Comparison of ENCODE assay signal across 8 mouse cellular contexts in the genomic region with DNA sequence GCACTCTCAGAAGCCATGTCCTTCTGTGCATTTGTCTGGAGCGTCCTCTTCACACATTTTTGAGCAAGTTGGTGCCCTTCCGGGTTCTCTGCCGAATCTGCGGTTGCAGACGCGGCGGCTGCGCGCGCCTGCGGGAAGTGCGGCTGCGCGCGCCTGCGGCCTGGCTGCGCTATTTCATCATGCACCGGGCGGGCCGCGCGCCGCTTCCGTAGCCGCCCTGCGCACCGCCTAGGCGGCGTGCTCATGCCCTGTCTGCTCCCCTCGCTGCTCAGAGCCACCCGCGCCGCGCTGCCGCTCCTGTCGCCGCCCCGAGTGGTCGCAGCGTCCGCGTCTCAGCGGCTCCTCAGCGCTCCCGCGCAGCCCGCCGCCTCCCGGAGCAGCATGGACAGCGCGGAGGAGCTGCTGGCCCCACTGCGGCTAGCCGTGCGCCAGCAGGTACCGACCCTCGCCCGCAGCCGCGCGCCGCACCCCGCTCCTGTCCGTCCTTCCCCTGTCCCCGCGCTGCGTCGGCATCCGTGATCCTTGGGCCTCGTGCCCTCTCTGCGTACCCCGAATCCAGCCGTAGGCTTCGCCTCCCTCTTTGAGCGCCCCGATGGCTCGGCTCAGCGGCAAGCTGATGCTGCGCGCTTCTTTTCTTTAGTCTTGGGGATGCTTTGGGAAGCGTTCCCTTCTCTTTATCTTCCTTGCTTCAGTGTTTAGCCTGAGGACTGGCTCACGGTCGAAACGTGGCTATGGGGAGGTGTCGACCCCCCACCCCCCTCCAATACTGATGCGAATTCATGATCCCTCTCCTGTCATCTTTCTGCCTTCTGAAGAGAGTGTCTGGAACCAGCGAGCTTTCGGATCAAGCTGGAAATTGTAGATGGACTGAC. TPM values are rescaled to one million over a fixed set of nuclear protein-coding genes. Genes with fewer than 3 reads are reported as not detected.
A peak's percentile ranks its signal among the peaks of the same experiment; 100 is the strongest.
DNase-seq lines count a peak whose midpoint lies in the region; ATAC-seq and TF ChIP-seq lines count a peak whose summit lies in the region.

A gene (plus strand): TSS at position 209 of the 872 bp plus-strand sequence.

- ATAC-seq in forebrain, embryonic 16.5 days: peak; percentile 99
- ATAC-seq in lung, embryonic 14.5 days (ENCODE audit: insufficient read depth): peak; percentile 97

- peaks cover 0 to 3% of the 10 kb centered on the region in 2 experiments; a peak in 1 of 4 replicates for H3K4me1 ChIP-seq in ES-E14 (ENCODE audit: control insufficient read depth in 2 of 2, insufficient read depth in 2 of 2, low read length in 2 of 2, poor library complexity in 1 of 2)
- H3K4me1 ChIP-seq in forebrain, embryonic 16.5 days (replicated peaks; ENCODE audit: control insufficient read depth, insufficient read depth, low read length): peaks cover 16% of the 10 kb centered on the region
- H3K4me1 ChIP-seq in lung, embryonic 14.5 days (ENCODE audit: insufficient read depth): no peaks in the 10 kb centered on the region
- H3K4me1 ChIP-seq in olfactory bulb, adult 2 months (ENCODE audit: control insufficient read depth, insufficient read depth, low read length): peaks cover 6% of the 10 kb centered on the region; the same call in 1 of the 2 replicates
- H3K4me1 ChIP-seq in thymus, adult 2 months (replicated peaks; ENCODE audit: control insufficient read depth, insufficient read depth, low read length): peaks cover 3% of the 10 kb centered on the region

- peak within 1 kb of the TSS; percentile 81 for H3K4me2 ChIP-seq in forebrain, embryonic 16.5 days (ENCODE audit: low read length)
- H3K4me2 ChIP-seq in lung, embryonic 14.5 days: peak within 1 kb of the TSS; percentile 69

- no peaks in the 10 kb centered on the region for H3K27me3 ChIP-seq in forebrain, embryonic 16.5 days (replicated peaks; ENCODE audit: control insufficient read depth, insufficient read depth, low read length)
- no peaks in the 10 kb centered on the region for H3K27me3 ChIP-seq in lung, embryonic 14.5 days (ENCODE audit: insufficient read depth, low read length)
- H3K27me3 ChIP-seq in thymus, adult 2 months (ENCODE audit: control insufficient read depth, insufficient read depth, low read length): no peaks in the 10 kb centered on the region

- DNase-seq in ES-E14 (ENCODE audit: low read depth, low spot score): peak; percentile 60
- peak; percentile 87 for DNase-seq in cerebellum, adult 11-12 months
- peak; percentile 85 to 88 for DNase-seq in heart, postnatal 36 days
- DNase-seq in layer of hippocampus, adult 2 months (ENCODE audit: low spot score in 2 of 2): peak; percentile 87 to 89
- peak; percentile 96 for DNase-seq in lung, embryonic 14.5 days
- peak; percentile 89 for DNase-seq in thymus, adult 2 months

- peak; percentile 42; the same call in 1 of the 2 replicates for TF ChIP-seq CTCF in layer of hippocampus, adult 2 months (conservative IDR thresholded peaks at IDR 0.05)
- TF ChIP-seq CTCF in lung, embryonic 14.5 days (IDR thresholded peaks at IDR 0.05; ENCODE audit: low read depth): no peak
- TF ChIP-seq CTCF in olfactory bulb, adult 2 months (IDR thresholded peaks at IDR 0.05; ENCODE audit: insufficient read depth, low read depth, low read length): peak; percentile 16; the same call in 1 of the 2 replicates
- no peak; the same call in 1 of the 2 replicates for TF ChIP-seq CTCF in thymus, adult 2 months (IDR thresholded peaks at IDR 0.05; ENCODE audit: borderline replicate concordance, control insufficient read depth, extremely low read depth, insufficient read depth, low read length, poor library complexity)

- H3K36me3 ChIP-seq in ES-E14 (ENCODE audit: control insufficient read depth, insufficient read depth, low read length, poor library complexity, severe bottlenecking): peaks cover 8% of the 10 kb centered on the region; the same call in 1 of the 2 replicates
- no peaks in the 10 kb centered on the region for H3K36me3 ChIP-seq in forebrain, embryonic 16.5 days (ENCODE audit: control insufficient read depth, insufficient read depth)
- H3K36me3 ChIP-seq in lung, embryonic 14.5 days (ENCODE audit: insufficient read depth): no peaks in the 10 kb centered on the region
- H3K36me3 ChIP-seq in thymus, adult 2 months (ENCODE audit: control insufficient read depth, insufficient read depth, low read length): no peaks in the 10 kb centered on the region

- peak within 1 kb of the TSS; percentile 98 for H3K9ac ChIP-seq in ES-E14 (ENCODE audit: insufficient read depth, low read depth, low read length, poor library complexity, severe bottlenecking)
- H3K9ac ChIP-seq in forebrain, embryonic 16.5 days (replicated peaks; ENCODE audit: low read depth, low read length): peak within 1 kb of the TSS; percentile 98
- H3K9ac ChIP-seq in lung, embryonic 14.5 days: peak within 1 kb of the TSS; percentile 90

- under 1% methylated on average over 79 of the region's 87 CpGs for WGBS in forebrain, embryonic 16.5 days
- under 1% methylated on average over 85 of the region's 87 CpGs for WGBS in lung, embryonic 14.5 days
- under 1% methylated on average over 87 of the region's 87 CpGs for WGBS in olfactory bulb, adult 2 months
- WGBS in thymus, adult 2 months: under 1% methylated on average over 87 of the region's 87 CpGs

- H3K9me3 ChIP-seq in ES-E14 (ENCODE audit: control insufficient read depth, insufficient read depth, low read depth, low read length): no peaks in the 10 kb centered on the region
- no peaks in the 10 kb centered on the region for H3K9me3 ChIP-seq in forebrain, embryonic 16.5 days (ENCODE audit: control insufficient read depth, low read length)
- H3K9me3 ChIP-seq in lung, embryonic 14.5 days (ENCODE audit: low read depth, low read length): no peaks in the 10 kb centered on the region

- peak within 1 kb of the TSS; percentile 91 to 95 for H3K4me3 ChIP-seq in ES-E14 (ENCODE audit: insufficient read depth in 1 of 2, low read depth in 1 of 2, low read length in 2 of 2, poor library complexity in 1 of 2, severe bottlenecking in 1 of 2)
- peak within 1 kb of the TSS; percentile 98 for H3K4me3 ChIP-seq in forebrain, embryonic 16.5 days (replicated peaks; ENCODE audit: low read length)
- H3K4me3 ChIP-seq in layer of hippocampus, adult 2 months: peak within 1 kb of the TSS; percentile 73
- peak within 1 kb of the TSS; percentile 85 for H3K4me3 ChIP-seq in lung, embryonic 14.5 days (ENCODE audit: low read depth, low read length)
- H3K4me3 ChIP-seq in olfactory bulb, adult 2 months (ENCODE audit: insufficient read depth, low read depth, low read length): peak within 1 kb of the TSS; percentile 84
- H3K4me3 ChIP-seq in thymus, adult 2 months (ENCODE audit: control insufficient read depth, insufficient read depth, low read length): peak within 1 kb of the TSS; percentile 81

- intact Hi-C loops in heart, postnatal 36 days (cut with DNase I): loop anchor here (5.0 kb wide), 1 partner anchor 129 kb away; no protein-coding TSS in a partner anchor

- H3K27ac ChIP-seq in ES-E14 (ENCODE audit: insufficient read depth, low read depth, low read length, poor library complexity, severe bottlenecking): peak within 1 kb of the TSS; percentile 81
- peak within 1 kb of the TSS; percentile 96 for H3K27ac ChIP-seq in forebrain, embryonic 16.5 days (ENCODE audit: low read length)
- H3K27ac ChIP-seq in layer of hippocampus, adult 2 months: peak within 1 kb of the TSS; percentile 97
- H3K27ac ChIP-seq in lung, embryonic 14.5 days (ENCODE audit: low read depth): peak within 1 kb of the TSS; percentile 90
- H3K27ac ChIP-seq in olfactory bulb, adult 2 months (ENCODE audit: insufficient read depth, low read depth, low read length): peak within 1 kb of the TSS; percentile 75
- peak within 1 kb of the TSS; percentile 81 for H3K27ac ChIP-seq in thymus, adult 2 months (ENCODE audit: control insufficient read depth, insufficient read depth, low read length)

- in situ Hi-C loops in ES-E14 (cut with MboI; ENCODE audit: low sequenced_read_pairs in 2 of 2, unreplicated experiment in 2 of 2): no loop called here

- peak; percentile 81 for TF ChIP-seq POLR2A in olfactory bulb, adult 2 months (IDR thresholded peaks at IDR 0.05; ENCODE audit: insufficient read depth, low read depth, low read length)
- peak; percentile 86 for TF ChIP-seq POLR2A in thymus, adult 2 months (IDR thresholded peaks at IDR 0.05; ENCODE audit: control insufficient read depth, extremely low read depth, insufficient read depth, low read length, poor library complexity)

TF ChIP-seq in ES-E14, 5 proteins besides CTCF, POLR2A, EP300 and RAD21:
- TF ChIP-seq MAFK (IDR thresholded peaks at IDR 0.05; ENCODE audit: insufficient read depth, low read depth, low read length): no peak
- TF ChIP-seq CHD2 (IDR thresholded peaks at IDR 0.05; ENCODE audit: low read depth, low read length): no peak
- peak; percentile 97 for TF ChIP-seq ZC3H11A (IDR thresholded peaks at IDR 0.05; ENCODE audit: borderline replicate concordance, low read depth, low read length)
- TF ChIP-seq HCFC1 (IDR thresholded peaks at IDR 0.05; ENCODE audit: borderline replicate concordance, insufficient read depth, low read length): peak; percentile 59; the same call in 1 of the 2 replicates
- TF ChIP-seq ZNF384 (IDR thresholded peaks at IDR 0.05; ENCODE audit: low read depth, low read length): no peak

RNA-seq across cellular contexts. Expression of the gene that starts here (rescaled TPM):
- total RNA-seq in ES-E14 (2012; rRNA removed): 201 and 232 TPM in 2 replicates
- polyA plus RNA-seq in forebrain, embryonic 16.5 days (2015; fragmentation: Nextera tagmentation; extraction: Ambion mirVana): 229 and 233 TPM in 2 replicates
- 10 to 100 TPM; 60.7 to 62.6 TPM for total RNA-seq in heart, postnatal 36 days (2021)
- total RNA-seq in layer of hippocampus, adult 2 months (2021): 100 to 1,000 TPM; 131 to 134 TPM
- 153 and 158 TPM in 2 replicates for polyA plus RNA-seq in lung, embryonic 14.5 days (2014; fragmentation: Nextera tagmentation; extraction: Ambion mirVana)
- polyA plus RNA-seq in olfactory bulb, adult 2 months (2012; ENCODE audit: insufficient read depth, insufficient read length, low replicate concordance, missing spikeins): not detected in 2 replicates
- 40.1 and 44.9 TPM in 2 replicates for polyA plus RNA-seq in thymus, adult 2 months (2012; rRNA removed)

Comparison
In these comparisons a context has a peak if more than half of its experiments do, and no peak if none do; other contexts are left out.
1. Peak in every context shown above with its lines: DNase-seq, ATAC-seq, H3K4me3 ChIP-seq and H3K27ac ChIP-seq.
2. CTCF ChIP-seq: peak in layer of hippocampus, adult 2 months (single experiment) and olfactory bulb, adult 2 months (single experiment); none in lung, embryonic 14.5 days (single experiment) and thymus, adult 2 months (single experiment).